Mouse (Mus musculus) thymus, adult 2 months (tissue): ENCODE measurements around the gene Nanos3.

Source experiments
- CTCF ChIP-seq: fragments of 200-500 bp; IDR thresholded peaks from 2 replicates; pipeline ENCODE4 v1.5.1; 2012; ENCODE audit warnings: mild to moderate bottlenecking, control low read depth, low read length, moderate library complexity, borderline replicate concordance; ENCODE audit not compliant: control insufficient read depth, poor library complexity, insufficient read depth; ENCODE audit errors: extremely low read depth
- POLR2A ChIP-seq: fragments of 200-500 bp; IDR thresholded peaks from 2 replicates; pipeline ENCODE4 v1.6.1; 2012; ENCODE audit warnings: mild to moderate bottlenecking, low read length, control low read depth, moderate library complexity; ENCODE audit not compliant: control insufficient read depth, poor library complexity, insufficient read depth; ENCODE audit errors: extremely low read depth

DNA sequence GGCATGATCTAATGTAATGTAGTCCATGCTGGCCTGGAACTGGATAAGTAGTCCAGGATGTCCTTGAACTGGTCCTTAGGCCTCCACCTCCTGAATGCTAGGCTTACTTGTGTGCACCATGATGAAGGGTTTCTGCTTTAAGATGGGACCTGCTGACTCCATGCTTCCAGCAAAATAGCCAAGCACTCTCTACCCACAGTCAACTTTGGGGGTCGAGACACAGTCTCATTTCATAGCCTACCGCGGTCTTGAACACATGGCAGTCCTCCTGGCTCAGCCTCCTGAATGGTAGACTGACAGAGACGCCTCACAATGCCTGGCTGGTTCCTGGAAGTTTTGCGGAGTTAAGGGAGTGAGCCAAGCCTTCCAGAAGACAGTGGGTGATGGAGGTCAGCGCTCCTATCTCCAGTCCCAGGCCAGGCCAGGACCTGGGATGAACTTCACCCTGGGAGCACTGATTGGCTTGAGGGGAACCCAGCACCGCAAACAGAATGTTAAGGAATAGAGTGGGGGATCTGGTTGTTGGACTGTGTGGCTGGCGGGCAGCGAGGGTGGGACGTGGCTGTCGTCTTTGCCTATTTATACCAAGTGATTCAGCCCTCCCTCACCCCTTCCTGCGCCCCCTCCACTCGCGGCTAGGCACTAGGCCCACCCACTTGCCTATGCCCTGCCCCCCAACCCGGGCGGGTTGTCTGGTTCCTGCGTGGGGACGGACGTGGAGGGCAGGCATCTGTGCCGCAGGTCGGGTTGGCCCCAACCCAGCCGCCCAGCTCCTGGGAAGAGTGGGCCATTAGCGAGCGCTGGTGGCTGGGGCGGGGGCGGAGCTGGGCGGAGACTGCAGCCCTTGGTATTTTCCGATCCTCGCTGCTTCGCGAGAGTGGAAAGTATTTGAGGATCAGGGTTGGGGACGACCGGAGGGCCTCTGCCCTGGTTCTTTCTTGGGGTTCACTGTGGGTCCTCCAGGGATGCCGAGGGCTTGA is 18.2 kb upstream of the Nanos3 start:
- TF ChIP-seq CTCF, result no peak
- TF ChIP-seq POLR2A, result peak; percentile 56; the same call in 1 of the 2 replicates
